Mouse (Mus musculus) heart, postnatal 0 days (tissue): Measurements from ENCODE around the gene Tmc7. TPM values are rescaled to one million over a fixed set of nuclear protein-coding genes. Genes with fewer than 3 reads are reported as not detected.

Experiments used
- ATAC-seq: fragments of 200-750 bp; cut with Nextera tagmentation; 2 replicates; pipeline ENCODE4 v1.8.0; 2017; ENCODE audit warnings: low read depth, moderate number of reproducible peaks, moderate library complexity; ENCODE audit not compliant: insufficient read depth
- DNase-seq: peaks from one replicate; pipeline ENCODE4 v3.0.0-alpha.2; 2016; ENCODE audit warnings: low spot score
- H3K27ac ChIP-seq: fragments of 300-500 bp; sonication (generic); 2 replicates; pipeline ENCODE4 v1.5.1; 2014; ENCODE audit warnings: low read depth, mild to moderate bottlenecking
- H3K27me3 ChIP-seq: fragments of 300-500 bp; sonication (generic); 2 replicates; pipeline ENCODE4 v1.6.1; 2014; ENCODE audit warnings: low read length, mixed read lengths; ENCODE audit not compliant: control insufficient read depth, insufficient read depth
- H3K36me3 ChIP-seq: fragments of 300-500 bp; sonication (generic); replicated peaks from 2 replicates; pipeline ENCODE4 v1.6.1; 2014; ENCODE audit warnings: low read length, mixed read lengths; ENCODE audit not compliant: control insufficient read depth, insufficient read depth
- H3K4me1 ChIP-seq: fragments of 300-500 bp; sonication (generic); 2 replicates; pipeline ENCODE4 v1.6.1; 2014; ENCODE audit warnings: antibody characterized with exemption; ENCODE audit not compliant: control insufficient read depth, insufficient read depth
- H3K4me2 ChIP-seq: fragments of 300-500 bp; sonication (generic); 2 replicates; pipeline ENCODE4 v1.6.1; 2014; ENCODE audit warnings: low read depth, mild to moderate bottlenecking, low read length, moderate library complexity
- H3K4me3 ChIP-seq: fragments of 300-500 bp; sonication (generic); 2 replicates; pipeline ENCODE4 v1.5.1; 2014; ENCODE audit warnings: low read depth, low read length
- H3K9ac ChIP-seq: fragments of 300-500 bp; sonication (generic); replicated peaks from 2 replicates; pipeline ENCODE4 v1.6.1; 2014; ENCODE audit warnings: low read depth, low read length, mixed read lengths
- H3K9me3 ChIP-seq: fragments of 300-500 bp; sonication (generic); replicated peaks from 2 replicates; pipeline ENCODE4 v1.6.1; 2016; ENCODE audit warnings: low read length; ENCODE audit not compliant: control insufficient read depth
- CTCF ChIP-seq: IDR thresholded peaks from 2 replicates; pipeline ENCODE4 v1.5.1; 2016; ENCODE audit warnings: antibody characterized with exemption, control low read depth, low read depth
- EP300 ChIP-seq: IDR thresholded peaks from 2 replicates; pipeline ENCODE4 v1.6.1; 2016; ENCODE audit warnings: antibody characterized with exemption, low read depth
- WGBS: fragments of 180-500 bp; shearing (Covaris S2); extraction: QIAGEN DNeasy Blood & Tissue Kit; methylation state at CpG from one replicate; pipeline ENCODE4 v1.1.7; 2014; 5-methylcytosine and 5-hydroxymethylcytosine counted together
- polyA plus RNA-seq: library from polyadenylated mRNA; unstranded; fragments of >200 nt; fragmentation: Nextera tagmentation; extraction: Ambion mirVana; gene quantifications from 2 replicates; pipeline ENCODE4 v1.2.1, GENCODE M21; 2015
- total RNA-seq: library from RNA; depleted of rRNA; stranded (reverse); fragments of >200 nt; gene quantifications from 2 replicates; pipeline ENCODE4 v1.2.3, GENCODE M21; 2014; ENCODE audit warnings: low replicate concordance

Tmc7 gene
- total and polyA plus RNA-seq, 2 experiments from 2014 or later, result 3.2 to 3.6 TPM

DNA sequence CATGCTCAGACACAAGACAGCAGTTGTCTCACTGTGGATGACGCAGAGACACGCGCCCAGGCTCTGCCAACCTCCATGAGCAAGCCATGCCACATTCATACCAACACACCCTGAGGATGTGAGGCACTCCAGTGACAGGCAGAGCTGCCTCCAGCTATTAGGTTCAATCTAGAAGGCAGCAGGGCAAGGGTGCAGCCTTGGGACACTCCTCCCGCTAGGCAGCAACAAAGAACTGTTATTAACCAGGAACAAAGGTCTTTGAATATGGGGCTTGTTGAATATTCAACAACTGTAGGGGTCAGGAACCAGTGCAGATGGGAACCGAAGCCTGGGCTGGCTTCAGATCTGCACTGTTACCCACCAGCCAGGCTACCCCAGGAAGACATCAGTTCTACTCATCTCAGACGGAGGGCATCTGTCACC is 15.4 kb downstream of the Tmc7 start:
- DNase-seq, result no peak
- Histone ChIP-seq H3K4me2 (no peak overlapping the region), H3K27ac (no peak overlapping the region), H3K36me3 (no peaks in the 10 kb centered on the region), H3K4me1 (no peaks in the 10 kb centered on the region), H3K9me3 (no peaks in the 10 kb centered on the region), H3K4me3 (no peak overlapping the region), H3K27me3 (no peaks in the 10 kb centered on the region), H3K9ac (no peak overlapping the region)
- no peak for TF ChIP-seq EP300
- no peak for TF ChIP-seq CTCF
- ATAC-seq, result no peak
- 78% methylated on average over 6 of the region's 6 CpGs for WGBS

DNA sequence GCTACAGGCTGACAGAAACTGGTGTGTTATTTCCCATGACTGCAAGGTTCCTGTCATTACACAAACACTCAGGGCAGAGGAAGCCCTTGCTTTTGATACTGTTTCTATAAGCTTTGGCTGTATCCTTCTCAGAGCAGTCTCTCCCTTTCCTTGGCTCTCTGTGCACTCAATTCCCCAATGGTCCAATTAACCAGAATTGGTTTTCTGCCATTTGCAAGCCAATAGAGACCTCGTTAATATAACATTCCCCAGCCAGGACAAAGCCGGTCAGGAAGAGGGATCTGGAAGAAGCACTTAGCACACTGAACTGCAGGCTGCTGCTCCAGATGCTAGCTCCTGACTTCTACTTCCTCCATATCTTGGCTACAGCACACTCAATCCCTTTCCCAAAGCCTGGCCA is 30.2 kb downstream of the Tmc7 start:
- H3K4me2 ChIP-seq, result no peak overlapping the region

DNA sequence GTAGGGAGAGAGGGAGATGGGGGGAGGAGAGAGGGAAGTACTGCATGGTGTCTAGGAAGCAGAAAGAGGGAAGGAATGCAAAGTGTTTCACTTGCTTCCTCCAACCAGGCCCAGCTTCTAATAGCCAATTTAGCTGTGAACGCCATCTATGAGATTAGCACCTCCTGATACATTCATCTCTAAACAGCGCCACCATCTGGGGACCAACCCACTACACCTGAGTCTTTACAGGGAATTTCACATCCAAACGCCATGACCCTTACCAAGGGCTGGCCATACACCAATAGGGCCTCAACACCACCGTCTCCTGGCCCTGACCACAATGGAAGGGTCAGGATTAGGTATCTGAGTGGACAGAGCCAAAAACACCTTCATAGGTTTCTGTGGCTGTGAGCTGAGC is 30.7 kb downstream of the Tmc7 start:
- 72% methylated on average over 4 of the region's 4 CpGs for WGBS
- no peak for DNase-seq
- no peak for ATAC-seq

More for the DNA sequence above, 30.2 kb downstream of the Tmc7 start:
- no peak for DNase-seq
- no peaks in the 10 kb centered on the region for H3K27me3 ChIP-seq
- 85% methylated on average over 2 of the region's 2 CpGs for WGBS
- no peak overlapping the region for H3K27ac ChIP-seq
- ATAC-seq, result no peak
- H3K9ac ChIP-seq, result no peak overlapping the region
- peaks cover 9% of the 10 kb centered on the region for H3K9me3 ChIP-seq
- H3K4me3 ChIP-seq, result no peak overlapping the region
- H3K36me3 ChIP-seq, result peaks cover 3% of the 10 kb centered on the region; the same call in 1 of the 2 replicates
- TF ChIP-seq CTCF (no peak), EP300 (no peak)
- no peaks in the 10 kb centered on the region for H3K4me1 ChIP-seq

DNA sequence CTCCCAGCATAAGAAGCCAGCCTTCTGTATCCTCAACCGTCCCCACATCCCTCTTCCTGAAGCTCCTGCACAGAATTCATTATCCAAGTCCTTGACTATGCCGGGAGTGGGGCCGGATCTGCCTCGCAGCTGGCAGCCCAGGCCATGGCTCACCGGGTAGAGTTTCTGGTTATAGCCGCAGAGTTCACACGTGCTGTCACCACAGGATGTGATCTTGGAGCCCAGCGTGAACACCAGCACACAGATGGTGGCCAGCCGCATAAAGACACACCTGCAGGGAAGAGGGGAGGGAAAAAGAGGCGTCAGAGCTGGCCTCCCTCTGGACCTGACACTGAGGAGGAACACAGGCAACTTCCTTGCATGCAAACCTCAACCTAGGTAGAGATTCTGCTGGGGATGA is 37.1 kb downstream of the Tmc7 start:
- ATAC-seq, result no peak
- Histone ChIP-seq H3K4me2 (no peak overlapping the region), H3K9me3 (peaks cover 8% of the 10 kb centered on the region), H3K4me3 (no peak overlapping the region), H3K9ac (no peak overlapping the region), H3K4me1 (no peaks in the 10 kb centered on the region), H3K27me3 (no peaks in the 10 kb centered on the region), H3K36me3 (peaks cover 7% of the 10 kb centered on the region; the same call in 1 of the 2 replicates), H3K27ac (no peak overlapping the region)
- WGBS, result 65% methylated on average over 10 of the region's 10 CpGs
- TF ChIP-seq EP300 (no peak), CTCF (no peak)
- DNase-seq, result no peak

More for the DNA sequence above, 30.7 kb downstream of the Tmc7 start:
- Histone ChIP-seq H3K36me3 (peaks cover 3% of the 10 kb centered on the region; the same call in 1 of the 2 replicates), H3K4me2 (no peak overlapping the region), H3K27ac (no peak overlapping the region), H3K4me3 (no peak overlapping the region), H3K4me1 (no peaks in the 10 kb centered on the region), H3K27me3 (no peaks in the 10 kb centered on the region), H3K9ac (no peak overlapping the region), H3K9me3 (peaks cover 9% of the 10 kb centered on the region)
- TF ChIP-seq CTCF (no peak), EP300 (no peak)

DNA sequence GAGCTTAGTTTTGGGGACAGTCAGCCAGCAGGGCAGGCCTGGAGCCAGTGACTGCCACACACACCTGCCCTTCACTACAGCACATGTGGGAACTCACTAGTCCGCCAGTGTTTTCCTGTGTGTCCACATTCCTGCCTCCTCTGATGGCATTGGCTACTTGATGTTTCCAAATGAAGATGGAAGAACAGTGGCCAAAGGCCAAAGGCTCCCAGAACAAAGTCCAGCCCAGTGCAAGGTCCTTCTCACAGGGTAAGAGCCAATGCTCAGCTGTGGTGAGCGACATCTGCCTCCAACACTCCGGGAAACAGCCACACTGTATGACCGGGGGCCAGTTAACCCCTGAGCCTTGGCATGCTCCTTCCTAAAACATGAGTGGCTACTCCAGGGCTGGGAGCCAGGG is 40.4 kb downstream of the Tmc7 start:
- H3K36me3 ChIP-seq, result 0 out of 2 replicates have a peak, but pooled peaks cover 6% of the 10 kb centered on the region
- WGBS, result 82% methylated on average over 4 of the region's 4 CpGs
- no peaks in the 10 kb centered on the region for H3K9me3 ChIP-seq
- H3K4me3 ChIP-seq, result no peak overlapping the region
- no peaks in the 10 kb centered on the region for H3K4me1 ChIP-seq
- H3K9ac ChIP-seq, result no peak overlapping the region
- TF ChIP-seq CTCF, result no peak
- no peak for TF ChIP-seq EP300
- no peak for ATAC-seq
- DNase-seq, result no peak
- no peak overlapping the region for H3K4me2 ChIP-seq
- H3K27me3 ChIP-seq, result no peaks in the 10 kb centered on the region
- H3K27ac ChIP-seq, result no peak overlapping the region

DNA sequence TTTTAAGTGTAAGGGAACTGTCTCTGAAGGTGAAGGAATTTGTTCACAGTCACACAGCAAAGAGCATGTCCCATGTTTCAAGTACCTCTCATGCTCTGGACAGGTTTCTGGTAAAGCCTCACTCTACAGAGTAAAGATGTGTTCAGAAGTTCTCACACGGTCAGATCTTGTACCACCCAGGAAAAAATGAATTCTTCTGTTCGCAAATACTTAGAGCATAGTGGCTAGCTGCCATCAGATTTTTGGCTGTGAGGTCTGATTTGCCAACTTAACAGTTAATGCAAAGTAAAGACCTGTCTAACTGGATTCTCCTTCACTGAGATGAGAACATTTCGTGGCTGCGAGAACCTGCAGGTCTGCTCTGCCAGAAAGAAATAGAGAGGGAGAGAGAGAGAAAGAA is 49.5 kb downstream of the Tmc7 start:
- H3K27me3 ChIP-seq, result no peaks in the 10 kb centered on the region
- no peak overlapping the region for H3K27ac ChIP-seq
- 74% methylated on average over 4 of the region's 4 CpGs for WGBS
- no peak for TF ChIP-seq EP300
- no peak for TF ChIP-seq CTCF
- peaks cover 5% of the 10 kb centered on the region; the same call in 1 of the 2 replicates for H3K4me1 ChIP-seq
- no peak overlapping the region for H3K4me3 ChIP-seq
- DNase-seq (no peak), ATAC-seq (no peak)
- H3K36me3 ChIP-seq, result 0 out of 2 replicates have a peak, but pooled peaks cover 4% of the 10 kb centered on the region
- no peak overlapping the region for H3K4me2 ChIP-seq
- no peaks in the 10 kb centered on the region for H3K9me3 ChIP-seq
- no peak overlapping the region for H3K9ac ChIP-seq
